Comparison of ENCODE assay signal across 8 mouse cellular contexts in the genomic region with DNA sequence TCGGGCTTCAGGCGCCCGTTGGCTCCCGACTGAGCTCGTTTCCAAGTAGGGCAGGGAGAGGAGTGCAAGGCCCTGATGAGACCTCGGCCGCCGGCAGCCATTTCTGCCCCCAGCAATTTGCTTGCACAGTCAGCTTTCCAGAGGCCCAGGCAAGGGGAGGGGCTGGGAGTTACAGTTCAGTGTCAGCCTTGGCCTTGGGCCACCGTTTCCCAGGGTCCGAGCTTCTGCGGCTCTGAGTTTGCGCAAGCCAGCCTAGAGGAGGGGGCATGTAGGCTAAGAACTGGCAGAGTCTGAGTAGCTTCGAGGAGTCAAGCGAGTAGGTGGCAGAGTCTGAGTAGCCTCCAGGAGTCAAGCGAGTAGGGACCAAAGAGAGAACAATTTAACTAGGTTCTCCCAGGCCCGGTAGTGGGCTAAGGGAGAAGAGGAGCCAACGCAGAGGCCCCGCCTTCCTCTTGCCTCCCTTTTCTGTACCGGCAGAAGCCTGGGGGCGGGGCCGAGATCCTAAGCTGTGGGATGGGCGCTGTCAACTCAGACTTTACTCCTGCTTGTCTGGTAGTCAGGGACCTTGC. TPM values are rescaled to one million over a fixed set of nuclear protein-coding genes. Genes with fewer than 3 reads are reported as not detected.
A peak's percentile ranks its signal among the peaks of the same experiment; 100 is the strongest.
DNase-seq lines count a peak whose midpoint lies in the region; ATAC-seq lines count a peak whose summit lies in the region.

A gene (minus strand): TSS at position 413 of the 569 bp plus-strand sequence.

- peak; percentile 87 for ATAC-seq in hindbrain, embryonic 11.5 days (ENCODE audit: low FRiP score)
- ATAC-seq in lung, embryonic 16.5 days (ENCODE audit: low read depth): peak; percentile 90

- H3K4me2 ChIP-seq in hindbrain, embryonic 11.5 days (replicated peaks; ENCODE audit: low read depth, low read length): peak within 1 kb of the TSS; percentile 42
- peak within 1 kb of the TSS; percentile 74 for H3K4me2 ChIP-seq in lung, embryonic 16.5 days (ENCODE audit: low read depth, low read length)

- WGBS in hindbrain, embryonic 11.5 days: 6% methylated on average over 22 of the region's 22 CpGs
- under 1% methylated on average over 22 of the region's 22 CpGs for WGBS in lung, embryonic 16.5 days

- peak within 1 kb of the TSS; percentile 56 for H3K9ac ChIP-seq in hindbrain, embryonic 11.5 days (ENCODE audit: low read depth, low read length)
- H3K9ac ChIP-seq in lung, embryonic 16.5 days (ENCODE audit: low read length): peak within 1 kb of the TSS; percentile 84

- peak; percentile 91 for DNase-seq in ZHBTc4 (ENCODE audit: low read depth, low spot score)
- peak; percentile 59 to 73 for DNase-seq in cerebellum, postnatal 25 days
- DNase-seq in frontal cortex, postnatal 14 days (ENCODE audit: low spot score in 2 of 2): peak; percentile 55 to 59
- peak; percentile 82 for DNase-seq in hindbrain, embryonic 11.5 days (ENCODE audit: low spot score)
- DNase-seq in layer of hippocampus, postnatal 10 days (ENCODE audit: low spot score in 2 of 2): peak; percentile 73 to 76
- DNase-seq in ovary, postnatal 10 days (ENCODE audit: low spot score): peak; percentile 75
- peak; percentile 67 for DNase-seq in thymus, postnatal 4 days

- peaks cover 10% of the 10 kb centered on the region for H3K4me1 ChIP-seq in hindbrain, embryonic 11.5 days (replicated peaks; ENCODE audit: control insufficient read depth, insufficient read depth, low read length)
- H3K4me1 ChIP-seq in lung, embryonic 16.5 days (replicated peaks; ENCODE audit: control insufficient read depth, insufficient read depth, low read length): peaks cover 25% of the 10 kb centered on the region

- no peaks in the 10 kb centered on the region for H3K27me3 ChIP-seq in hindbrain, embryonic 11.5 days (ENCODE audit: control insufficient read depth, insufficient read depth, low read length)
- H3K27me3 ChIP-seq in lung, embryonic 16.5 days (ENCODE audit: control insufficient read depth, insufficient read depth, low read depth, low read length): no peaks in the 10 kb centered on the region

- H3K4me3 ChIP-seq in hindbrain, embryonic 11.5 days (ENCODE audit: low read depth, low read length): peak within 1 kb of the TSS; percentile 25
- H3K4me3 ChIP-seq in lung, embryonic 16.5 days (ENCODE audit: low read length): peak within 1 kb of the TSS; percentile 54

- no peaks in the 10 kb centered on the region for H3K9me3 ChIP-seq in hindbrain, embryonic 11.5 days (ENCODE audit: control insufficient read depth, low read length)
- no peaks in the 10 kb centered on the region for H3K9me3 ChIP-seq in lung, embryonic 16.5 days (ENCODE audit: control insufficient read depth, low read length)

- no peaks in the 10 kb centered on the region for H3K36me3 ChIP-seq in hindbrain, embryonic 11.5 days (ENCODE audit: control insufficient read depth, insufficient read depth, low read length)
- no peaks in the 10 kb centered on the region for H3K36me3 ChIP-seq in lung, embryonic 16.5 days (ENCODE audit: control insufficient read depth, insufficient read depth, low read length)

- H3K27ac ChIP-seq in hindbrain, embryonic 11.5 days (ENCODE audit: low read depth, low read length): peak within 1 kb of the TSS; percentile 74
- peak within 1 kb of the TSS; percentile 96 for H3K27ac ChIP-seq in lung, embryonic 16.5 days (ENCODE audit: low read length)

RNA-seq across cellular contexts. Expression of the gene that starts here (rescaled TPM):
- 0.67 and 0.88 TPM in 2 replicates for polyA plus RNA-seq in hindbrain, embryonic 11.5 days (2014; fragmentation: Nextera tagmentation; extraction: Ambion mirVana)
- 1 to 10 TPM; 3.3 to 4.2 TPM for total RNA-seq in layer of hippocampus, postnatal 10 days (2021)
- 6.7 and 6.9 TPM in 2 replicates for polyA plus RNA-seq in lung, embryonic 16.5 days (2015; fragmentation: Nextera tagmentation; extraction: Ambion mirVana)

Comparison
In these comparisons a context has a peak if more than half of its experiments do, and no peak if none do; other contexts are left out.
1. Peak in every context shown above with its lines: DNase-seq, ATAC-seq, H3K4me3 ChIP-seq and H3K27ac ChIP-seq.
2. Peak in DNase-seq, ATAC-seq, H3K4me3 ChIP-seq, H3K27ac ChIP-seq, H3K9ac ChIP-seq and H3K4me2 ChIP-seq in hindbrain, embryonic 11.5 days; RNA of the gene not detected or under 1 TPM.